Mouse (Mus musculus) liver, adult 2 months (tissue): ENCODE measurements at regions not wholly inside any gene's neighbourhood (a gene's known extent, or its start where the extent isn't known, plus 50 kb on each side); places are given as distances from the start of the nearest gene placed in this dataset.

Source experiments
- DNase-seq: peaks from one replicate; pipeline ENCODE4 v3.0.0-alpha.2; 2011; ENCODE audit warnings: low read depth, low spot score; ENCODE audit errors: extremely low read depth
- H3K27ac ChIP-seq: fragments of 200-500 bp; replicated peaks from 2 replicates; pipeline ENCODE4 v1.5.1; 2012; ENCODE audit warnings: low read depth, mild to moderate bottlenecking, control low read depth, inconsistent platforms, low read length; ENCODE audit not compliant: insufficient read depth
- H3K27me3 ChIP-seq: fragments of 200-500 bp; 2 replicates; pipeline ENCODE4 v1.6.1; 2012; ENCODE audit warnings: mild to moderate bottlenecking, moderate library complexity, low read length, inconsistent platforms; ENCODE audit not compliant: control insufficient read depth, insufficient read depth
- H3K36me3 ChIP-seq: fragments of 200-500 bp; 2 replicates; pipeline ENCODE4 v1.6.1; 2012; ENCODE audit warnings: low read length, inconsistent platforms; ENCODE audit not compliant: control insufficient read depth, insufficient read depth
- H3K4me1 ChIP-seq: fragments of 200-500 bp; 2 replicates; pipeline ENCODE4 v1.6.1; 2011; ENCODE audit warnings: low read length; ENCODE audit not compliant: control insufficient read depth, insufficient read depth
- H3K4me3 ChIP-seq: fragments of 200-500 bp; 2 replicates; pipeline ENCODE4 v1.5.1; 2011; ENCODE audit warnings: low read depth, mild to moderate bottlenecking, control low read depth, low read length, moderate library complexity; ENCODE audit not compliant: insufficient read depth
- H3K79me2 ChIP-seq: fragments of 200-500 bp; 2 replicates; pipeline ENCODE4 v1.6.1; 2012; ENCODE audit warnings: inconsistent platforms, mild to moderate bottlenecking, low read length, moderate library complexity; ENCODE audit not compliant: control insufficient read depth, insufficient read depth
- H3K9ac ChIP-seq: fragments of 200-500 bp; 2 replicates; pipeline ENCODE4 v1.6.1; 2012; ENCODE audit warnings: low read depth, mild to moderate bottlenecking, control low read depth, inconsistent platforms, low read length
- CTCF ChIP-seq: fragments of 200-500 bp; IDR thresholded peaks from 2 replicates; pipeline ENCODE4 v1.5.1; 2011; ENCODE audit warnings: low read depth, low read length, control low read depth
- POLR2A ChIP-seq: fragments of 200-500 bp; IDR thresholded peaks from 2 replicates; pipeline ENCODE4 v1.6.1; 2011; ENCODE audit warnings: low read length, control low read depth; ENCODE audit not compliant: insufficient read depth; ENCODE audit errors: extremely low read depth
- WGBS: fragments of 180-500 bp; shearing (Covaris S2); methylation state at CpG from one replicate; pipeline ENCODE4 v1.1.7; 2018; 5-methylcytosine and 5-hydroxymethylcytosine counted together

DNA sequence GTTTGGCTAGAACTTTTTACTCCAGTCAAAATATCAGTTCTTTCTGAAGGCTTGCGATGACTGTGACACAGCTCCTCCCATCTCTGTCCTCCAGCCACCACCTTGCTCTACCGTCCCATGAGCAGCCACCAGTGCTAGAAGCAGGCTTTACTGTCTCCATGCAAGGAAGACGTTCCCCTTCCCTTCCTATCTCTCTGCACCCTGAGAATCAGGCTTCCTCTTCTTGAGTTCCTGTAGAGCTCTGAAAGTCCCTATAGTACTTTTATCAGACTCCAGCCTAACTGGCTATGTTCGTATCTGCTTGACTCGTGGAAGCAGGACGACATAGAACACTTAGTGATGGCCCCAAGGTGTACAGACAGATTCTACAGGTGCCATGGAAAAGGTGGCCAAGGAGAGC is 173.2 kb downstream of the Irs2 start:
- TF ChIP-seq CTCF (no peak), POLR2A (no peak)
- DNase-seq, result no peak
- Histone ChIP-seq H3K27ac (no peak overlapping the region), H3K27me3 (no peaks in the 10 kb centered on the region), H3K9ac (no peak overlapping the region), H3K36me3 (no peaks in the 10 kb centered on the region), H3K4me3 (no peak overlapping the region), H3K79me2 (no peaks in the 10 kb centered on the region), H3K4me1 (no peaks in the 10 kb centered on the region)
- WGBS, result 81% methylated on average over 6 of the region's 6 CpGs

DNA sequence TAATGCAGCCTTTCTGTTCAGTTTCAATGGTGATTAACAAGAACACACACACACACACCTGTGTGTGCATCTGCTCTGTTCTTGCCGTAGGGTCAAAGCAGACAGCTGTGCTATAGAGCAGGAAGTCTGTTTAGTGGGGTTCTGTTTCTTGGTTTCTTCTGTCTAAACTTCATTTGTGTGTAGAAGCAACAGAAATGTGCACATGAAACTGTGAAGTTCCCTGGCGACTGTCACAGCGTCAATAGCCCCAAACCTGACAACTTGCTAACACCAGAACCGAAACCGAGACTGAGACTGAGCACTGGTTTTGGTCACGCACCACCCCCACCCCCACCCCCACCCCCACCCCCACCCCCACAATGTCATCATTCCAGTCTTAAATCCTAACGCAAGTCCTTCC is 176.4 kb downstream of the Irs2 start:
- Histone ChIP-seq H3K4me3 (no peak overlapping the region), H3K4me1 (no peaks in the 10 kb centered on the region), H3K36me3 (no peaks in the 10 kb centered on the region), H3K79me2 (no peaks in the 10 kb centered on the region), H3K27me3 (no peaks in the 10 kb centered on the region), H3K9ac (no peak overlapping the region), H3K27ac (no peak overlapping the region)
- no peak for TF ChIP-seq CTCF
- TF ChIP-seq POLR2A, result no peak
- 91% methylated on average over 7 of the region's 7 CpGs for WGBS
- DNase-seq, result no peak

DNA sequence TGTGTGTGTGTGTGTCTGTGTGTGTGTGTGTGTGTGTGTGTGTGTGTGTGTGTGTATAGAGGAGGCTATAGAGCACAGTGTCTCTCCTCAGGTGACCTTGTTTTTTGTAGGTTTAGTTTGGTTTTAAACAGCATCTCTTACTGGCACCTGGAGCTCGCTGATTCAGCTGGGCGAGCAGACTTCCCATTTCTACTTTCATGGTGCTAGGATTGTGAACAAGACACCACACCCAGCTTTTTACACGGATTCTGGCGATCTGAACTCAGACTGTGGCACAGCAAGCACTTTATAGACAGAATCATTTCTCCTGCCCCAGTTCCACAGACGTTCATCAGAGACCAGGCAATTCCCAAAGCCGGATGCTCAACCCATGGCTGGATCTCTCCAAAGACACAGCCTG is 177.0 kb downstream of the Irs2 start:
- no peaks in the 10 kb centered on the region for H3K27me3 ChIP-seq
- no peaks in the 10 kb centered on the region for H3K4me1 ChIP-seq
- no peak for DNase-seq
- TF ChIP-seq POLR2A (no peak), CTCF (no peak)
- 84% methylated on average over 6 of the region's 6 CpGs for WGBS
- no peak overlapping the region for H3K4me3 ChIP-seq
- no peak overlapping the region for H3K27ac ChIP-seq
- no peaks in the 10 kb centered on the region for H3K79me2 ChIP-seq
- no peaks in the 10 kb centered on the region for H3K36me3 ChIP-seq
- no peak overlapping the region for H3K9ac ChIP-seq

DNA sequence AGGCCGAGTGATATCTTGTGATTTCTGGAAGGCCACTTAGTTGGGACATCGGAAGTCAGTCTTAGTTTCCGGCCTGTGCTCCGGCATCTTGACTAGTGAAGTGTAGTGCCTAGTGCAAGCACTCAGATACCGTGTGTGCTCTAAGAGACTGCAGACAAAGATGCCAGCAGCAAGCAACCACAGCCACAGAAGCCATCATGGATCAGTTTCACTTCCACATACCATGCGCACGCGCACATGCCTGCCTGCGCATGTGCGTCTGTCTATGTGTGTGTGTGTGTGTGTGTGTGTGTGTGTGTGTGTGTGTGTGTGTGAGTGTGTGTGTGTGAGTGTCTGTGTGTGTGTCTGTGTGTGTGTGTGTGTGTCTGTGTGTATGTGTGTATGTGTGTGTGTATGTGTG is 177.4 kb downstream of the Irs2 start:
- Histone ChIP-seq H3K9ac (no peak overlapping the region), H3K27me3 (no peaks in the 10 kb centered on the region), H3K79me2 (no peaks in the 10 kb centered on the region), H3K36me3 (no peaks in the 10 kb centered on the region), H3K4me1 (no peaks in the 10 kb centered on the region), H3K27ac (no peak overlapping the region), H3K4me3 (no peak overlapping the region)
- DNase-seq, result no peak
- 90% methylated on average over 10 of the region's 10 CpGs for WGBS
- TF ChIP-seq CTCF, result no peak
- no peak for TF ChIP-seq POLR2A

DNA sequence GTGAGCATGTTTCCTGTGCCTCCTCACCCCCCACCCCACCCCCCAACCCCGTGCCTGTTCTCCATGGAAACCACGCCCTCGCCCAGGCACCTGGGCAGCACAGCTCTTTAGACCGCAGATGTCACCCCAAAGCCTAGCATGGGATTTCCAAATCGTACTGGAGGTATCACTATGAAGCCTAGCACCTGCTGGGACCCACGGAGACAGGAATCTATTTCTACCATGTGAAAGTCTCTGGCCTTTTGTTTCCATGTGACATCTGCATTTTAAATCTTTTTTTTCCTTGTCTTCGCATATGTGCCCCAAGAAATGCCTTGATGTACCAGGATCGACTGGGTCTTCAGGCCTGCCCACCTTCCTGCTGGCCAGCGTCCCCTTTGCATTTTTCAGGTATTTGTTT is 179.7 kb downstream of the Irs2 start:
- no peaks in the 10 kb centered on the region for H3K4me1 ChIP-seq
- H3K27me3 ChIP-seq, result no peaks in the 10 kb centered on the region
- no peak overlapping the region for H3K4me3 ChIP-seq
- no peaks in the 10 kb centered on the region for H3K36me3 ChIP-seq
- H3K9ac ChIP-seq, result no peak overlapping the region
- DNase-seq, result no peak
- TF ChIP-seq POLR2A, result no peak
- no peak for TF ChIP-seq CTCF
- no peaks in the 10 kb centered on the region for H3K79me2 ChIP-seq
- 56% methylated on average over 9 of the region's 9 CpGs for WGBS
- no peak overlapping the region for H3K27ac ChIP-seq

DNA sequence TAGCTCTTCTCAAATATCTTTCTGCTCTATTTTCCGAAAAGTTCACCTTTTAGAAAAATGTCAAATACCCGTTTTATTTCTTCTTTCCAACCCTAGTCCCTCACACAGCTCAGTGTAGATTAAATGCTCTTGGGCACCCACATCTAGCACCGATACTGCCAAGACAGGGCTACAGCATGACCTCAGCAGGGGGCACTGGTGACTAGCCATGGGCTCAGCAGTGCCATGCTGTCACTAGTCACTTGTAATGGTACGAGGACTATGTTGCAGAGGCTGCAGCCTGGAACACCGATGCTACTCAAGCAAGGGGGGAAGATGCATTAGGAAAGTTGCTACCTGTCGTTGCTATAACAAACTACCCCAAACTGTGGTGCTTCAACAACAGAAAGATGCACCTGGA is 180.7 kb downstream of the Irs2 start:
- H3K36me3 ChIP-seq, result no peaks in the 10 kb centered on the region
- WGBS, result 71% methylated on average over 6 of the region's 6 CpGs
- no peaks in the 10 kb centered on the region for H3K4me1 ChIP-seq
- H3K4me3 ChIP-seq, result no peak overlapping the region
- H3K27ac ChIP-seq, result no peak overlapping the region
- TF ChIP-seq CTCF, result peak; percentile 75
- no peak for TF ChIP-seq POLR2A
- no peaks in the 10 kb centered on the region for H3K79me2 ChIP-seq
- no peaks in the 10 kb centered on the region for H3K27me3 ChIP-seq
- no peak overlapping the region for H3K9ac ChIP-seq
- peak; percentile 29 for DNase-seq

DNA sequence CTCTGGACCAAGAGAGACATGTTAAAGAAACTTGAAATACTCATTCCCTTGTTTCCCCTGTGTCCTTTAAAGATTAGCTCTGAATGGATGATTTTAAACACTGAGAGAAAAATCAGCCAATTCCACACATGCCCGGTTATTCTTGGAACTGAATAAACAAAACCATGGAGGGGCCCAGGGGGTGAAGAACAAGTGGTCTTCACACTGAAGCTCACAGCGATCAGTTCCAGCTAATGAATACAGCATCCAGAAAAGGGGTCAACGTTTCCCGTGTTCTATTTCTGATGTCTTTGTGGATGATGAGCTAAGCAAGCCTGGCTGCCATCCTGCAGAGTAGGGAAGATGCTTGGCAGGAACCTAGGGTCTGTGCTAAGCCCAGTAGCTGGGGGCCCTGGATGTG is 182.3 kb downstream of the Irs2 start:
- TF ChIP-seq POLR2A (no peak), CTCF (no peak)

More for the DNA sequence above, 182.3 kb downstream of the Irs2 start:
- Histone ChIP-seq H3K4me1 (no peaks in the 10 kb centered on the region), H3K27ac (no peak overlapping the region), H3K27me3 (no peaks in the 10 kb centered on the region), H3K4me3 (no peak overlapping the region), H3K79me2 (no peaks in the 10 kb centered on the region), H3K9ac (no peak overlapping the region), H3K36me3 (no peaks in the 10 kb centered on the region)
- DNase-seq, result no peak
- 82% methylated on average over 4 of the region's 4 CpGs for WGBS
